Mouse (Mus musculus) erythroblast, embryonic 14.5 days (primary cell): ENCODE measurements around the gene 1700016K19Rik. TPM values are rescaled to one million over a fixed set of nuclear protein-coding genes. Genes with fewer than 3 reads are reported as not detected.

ENCODE experiments used
- H3K27me3 ChIP-seq: 2 replicates; pipeline ENCODE4 v1.6.1; 2012; ENCODE audit warnings: inconsistent platforms; ENCODE audit not compliant: control insufficient read depth
- H3K36me3 ChIP-seq: 2 replicates; pipeline ENCODE4 v1.6.1; 2012; ENCODE audit warnings: mild to moderate bottlenecking, inconsistent platforms; ENCODE audit not compliant: control insufficient read depth
- H3K4me1 ChIP-seq: 2 replicates; pipeline ENCODE4 v1.6.1; 2012; ENCODE audit warnings: inconsistent platforms; ENCODE audit not compliant: control insufficient read depth
- H3K4me3 ChIP-seq: replicated peaks from 2 replicates; pipeline ENCODE3; 2012; ENCODE audit warnings: moderate library complexity, mild to moderate bottlenecking, inconsistent platforms
- H3K9me3 ChIP-seq: 2 replicates; pipeline ENCODE4 v1.6.1; 2012; ENCODE audit warnings: low read length, inconsistent platforms, mixed read lengths; ENCODE audit not compliant: control insufficient read depth
- GATA1 ChIP-seq: IDR thresholded peaks from 2 replicates; pipeline ENCODE4 v1.6.1; 2012; ENCODE audit warnings: low read length, inconsistent platforms, mixed read lengths
- TAL1 ChIP-seq: IDR thresholded peaks from 3 replicates; pipeline ENCODE4 v1.6.1; 2012; ENCODE audit warnings: low read length, inconsistent platforms, mixed read lengths
- polyA plus RNA-seq: library from polyadenylated mRNA; stranded (reverse); fragments of >175 nt; gene quantifications from 2 replicates; pipeline ENCODE4 v1.2.3, GENCODE M21; 2012

1700016K19Rik gene
- polyA plus RNA-seq, 1 experiment: not detected

DNA sequence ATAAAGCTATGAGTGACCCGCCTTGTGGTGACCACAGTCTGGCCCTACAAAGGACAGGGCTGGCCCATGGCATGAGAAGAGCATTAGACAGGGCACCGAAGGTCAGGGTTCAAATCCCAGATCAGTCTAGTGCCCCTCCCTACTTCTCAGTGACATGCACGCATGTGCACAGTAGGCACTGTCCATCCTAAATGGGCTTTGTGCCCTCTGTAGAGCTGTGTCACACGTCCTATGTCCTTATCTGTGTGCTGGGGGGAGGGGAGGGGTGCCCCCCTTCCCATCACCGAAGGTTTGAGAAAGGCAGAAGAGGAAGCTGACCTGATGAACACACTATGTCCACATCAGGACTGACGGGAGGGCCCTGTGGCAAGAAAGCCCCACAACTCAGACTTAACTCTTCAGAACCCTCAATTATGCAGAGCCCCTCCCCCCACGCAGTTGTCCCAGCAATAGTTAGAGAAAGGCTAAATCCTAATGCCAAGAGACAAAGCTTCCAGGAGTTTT is 25.4 kb downstream of the 1700016K19Rik start:
- H3K4me1 ChIP-seq: peaks cover 13% of the 10 kb centered on the region
- H3K9me3 ChIP-seq: no peaks in the 10 kb centered on the region
- no peaks in the 10 kb centered on the region for H3K36me3 ChIP-seq
- peaks cover 47% of the 10 kb centered on the region for H3K27me3 ChIP-seq
- no peak overlapping the region for H3K4me3 ChIP-seq
- no peak for TF ChIP-seq TAL1
- no peak for TF ChIP-seq GATA1

DNA sequence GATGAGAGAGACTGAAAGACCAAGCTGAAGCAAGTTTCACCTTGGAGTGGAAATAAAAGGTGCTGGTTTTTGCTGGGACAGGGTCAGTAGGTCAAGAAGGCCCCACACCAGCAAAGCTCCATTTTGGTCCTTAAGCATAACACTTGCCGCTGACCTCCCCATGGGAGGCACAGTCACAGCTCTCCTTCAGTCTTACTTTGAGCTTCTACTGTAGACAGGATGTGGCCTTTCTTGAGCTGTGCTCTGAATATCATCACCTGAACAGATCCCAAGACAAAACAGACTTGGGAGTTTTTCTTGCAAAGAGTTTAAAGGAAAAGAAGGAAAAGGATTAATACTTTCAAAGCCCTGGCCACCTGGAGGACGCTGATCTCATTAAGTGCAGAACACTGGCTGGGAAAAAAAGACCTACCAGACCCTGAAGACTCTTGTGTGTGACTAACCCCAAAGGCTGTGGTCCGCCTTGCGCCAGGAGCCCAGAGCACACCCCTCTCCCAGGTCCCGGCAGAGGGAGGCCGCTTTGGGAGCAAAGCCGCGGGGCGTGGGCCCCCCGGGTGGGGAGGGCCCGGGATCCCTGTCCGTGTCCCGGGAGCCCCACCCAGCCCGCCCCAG is 26.9 kb downstream of the 1700016K19Rik start:
- Histone ChIP-seq H3K27me3 (peaks cover 49% of the 10 kb centered on the region), H3K4me3 (peak overlapping the region; percentile 61), H3K36me3 (no peaks in the 10 kb centered on the region), H3K9me3 (no peaks in the 10 kb centered on the region), H3K4me1 (peaks cover 13% of the 10 kb centered on the region)
- TF ChIP-seq TAL1 (no peak), GATA1 (no peak)

DNA sequence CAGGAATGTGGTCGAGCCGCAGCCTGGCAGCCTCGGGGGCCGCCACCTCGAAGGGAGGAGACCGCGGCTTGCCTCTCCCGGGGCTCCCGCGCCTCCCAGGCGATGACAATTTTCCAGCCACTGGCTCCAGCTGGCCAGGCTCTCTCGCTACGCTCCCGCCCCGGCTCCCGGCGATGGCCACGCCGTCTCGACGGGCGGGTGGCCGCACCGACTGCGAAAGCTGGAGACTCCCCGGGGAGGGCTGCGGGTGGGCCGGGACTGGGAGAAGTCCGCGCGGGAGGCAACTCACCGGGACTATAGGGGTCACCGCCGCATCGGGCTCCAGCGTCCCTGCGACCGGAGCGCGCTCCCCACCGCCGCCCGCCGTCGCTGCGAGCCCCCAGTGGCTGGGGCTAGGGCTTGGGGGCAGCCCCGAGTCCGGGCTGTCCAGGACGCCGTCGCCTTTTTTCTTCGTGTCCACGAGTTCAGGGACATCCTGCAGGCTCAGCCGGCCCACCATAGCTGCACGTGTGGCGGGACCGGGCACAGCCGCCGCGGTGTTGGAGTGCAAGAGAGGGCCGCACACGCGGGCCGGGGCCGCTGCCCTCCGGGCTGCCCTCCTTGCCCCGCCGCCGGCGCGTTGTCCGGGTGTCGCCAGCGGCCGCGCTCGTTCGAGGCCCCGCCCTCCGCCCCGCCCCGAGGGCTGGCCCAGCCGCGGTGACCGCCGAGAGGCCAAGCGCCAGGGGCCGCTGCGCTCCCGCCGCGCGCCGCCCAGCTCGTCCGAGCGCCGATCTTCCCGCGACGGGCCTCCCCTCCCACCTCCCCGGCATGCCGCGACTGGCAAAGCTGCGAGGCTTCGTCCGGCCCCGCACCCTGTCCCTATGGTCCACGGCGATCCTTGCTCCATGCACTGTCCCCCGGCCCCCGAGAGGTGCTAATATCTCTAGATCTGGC is 27.7 kb downstream of the 1700016K19Rik start, which contains the start of gene Rflnb:
TSS of gene Rflnb (minus strand) at position 644 of the 933 bp plus-strand sequence.
- peaks cover 49% of the 10 kb centered on the region for H3K27me3 ChIP-seq
- H3K4me1 ChIP-seq: peaks cover 13% of the 10 kb centered on the region
- H3K4me3 ChIP-seq: peak within 1 kb of the TSS; percentile 61
- no peaks in the 10 kb centered on the region for H3K9me3 ChIP-seq
- no peaks in the 10 kb centered on the region for H3K36me3 ChIP-seq
- TF ChIP-seq GATA1: no peak
- TF ChIP-seq TAL1: no peak

DNA sequence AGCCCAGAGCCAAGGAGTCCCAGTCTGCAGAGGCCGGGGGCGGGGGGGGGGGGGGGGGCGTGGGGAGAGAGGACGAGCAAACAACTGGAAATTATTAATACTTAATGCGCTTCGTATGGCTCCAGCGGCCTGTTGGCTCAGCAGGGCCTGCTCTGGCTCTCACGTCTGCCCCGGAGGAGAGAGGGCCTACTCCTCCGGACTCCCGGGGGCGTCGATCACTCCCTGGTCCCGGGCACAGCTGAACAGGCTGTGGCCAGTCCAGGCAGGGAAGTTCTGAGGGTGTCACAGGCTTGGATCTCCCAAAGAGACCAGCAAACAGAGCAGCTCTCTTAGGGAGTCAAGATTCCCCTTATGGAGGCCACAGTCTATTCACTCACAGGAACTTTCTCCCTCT is 28.4 kb downstream of the 1700016K19Rik start:
- Histone ChIP-seq H3K36me3 (no peaks in the 10 kb centered on the region), H3K9me3 (no peaks in the 10 kb centered on the region), H3K27me3 (peaks cover 49% of the 10 kb centered on the region), H3K4me3 (peak overlapping the region; percentile 61), H3K4me1 (peaks cover 13% of the 10 kb centered on the region)
- TF ChIP-seq GATA1 (no peak), TAL1 (no peak)

DNA sequence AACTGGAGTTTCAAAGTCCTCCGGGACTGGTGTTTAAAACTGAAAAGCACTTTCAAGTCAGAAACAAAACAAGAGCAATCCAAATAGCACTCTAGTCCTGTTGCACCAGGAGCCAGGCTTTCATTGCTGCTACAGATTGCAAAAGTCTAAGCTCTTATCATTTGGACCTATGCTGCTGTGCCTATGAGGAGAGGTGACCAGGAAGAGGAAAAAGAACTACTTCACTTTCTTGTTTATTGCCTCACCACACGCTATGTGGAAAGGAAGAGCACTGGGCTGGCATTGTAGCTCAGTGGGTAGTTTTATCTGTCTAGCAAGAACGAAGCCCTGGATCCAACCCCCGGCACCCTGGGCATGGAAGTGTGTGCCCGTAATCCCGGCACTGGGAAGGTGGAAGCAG is 33.6 kb downstream of the 1700016K19Rik start:
- Histone ChIP-seq H3K9me3 (no peaks in the 10 kb centered on the region), H3K36me3 (no peaks in the 10 kb centered on the region), H3K27me3 (peaks cover 13% of the 10 kb centered on the region), H3K4me3 (no peak overlapping the region), H3K4me1 (no peaks in the 10 kb centered on the region)
- TF ChIP-seq TAL1 (no peak), GATA1 (no peak)

DNA sequence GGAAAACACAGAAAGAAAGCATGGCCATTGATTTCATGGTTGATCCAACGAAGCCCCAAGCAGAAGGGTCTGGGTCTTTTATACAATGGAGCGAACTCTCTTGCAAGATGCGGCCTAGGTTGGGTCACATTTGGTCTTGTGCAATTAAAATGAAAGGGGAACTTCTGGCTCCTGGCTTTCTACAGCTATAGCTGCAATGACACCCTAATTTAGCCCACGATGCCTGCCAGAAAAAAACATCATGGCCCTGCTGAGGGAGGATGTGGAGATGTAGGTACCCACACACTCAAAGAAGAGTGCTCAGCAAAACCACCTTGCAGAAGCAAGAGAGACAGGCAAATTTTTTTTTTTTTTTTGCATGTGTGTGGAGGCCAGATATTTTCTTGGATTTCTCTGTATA is 34.1 kb downstream of the 1700016K19Rik start:
- no peaks in the 10 kb centered on the region for H3K9me3 ChIP-seq
- TF ChIP-seq GATA1 (no peak), TAL1 (no peak)

DNA sequence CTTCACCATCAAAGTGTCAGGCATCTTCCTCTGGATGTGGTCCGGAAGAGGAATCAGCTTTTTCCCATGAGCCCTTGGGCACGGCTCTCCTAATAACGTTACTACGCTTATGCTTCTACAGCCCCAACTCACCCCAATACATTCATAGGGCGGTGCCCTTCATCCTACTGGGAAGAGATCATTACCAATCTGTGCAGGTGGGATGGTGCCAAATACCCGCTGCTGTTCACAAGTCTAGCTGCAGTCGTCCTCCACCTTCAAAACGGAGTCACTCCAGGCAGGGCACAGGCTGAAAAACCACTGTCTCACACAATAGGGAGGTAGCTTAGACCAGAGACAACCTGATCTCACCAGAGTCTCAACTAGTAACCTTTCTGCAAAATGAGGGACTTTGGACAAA is 35.5 kb downstream of the 1700016K19Rik start:
- TF ChIP-seq TAL1 (no peak), GATA1 (no peak)
- Histone ChIP-seq H3K9me3 (no peaks in the 10 kb centered on the region), H3K4me1 (no peaks in the 10 kb centered on the region), H3K36me3 (no peaks in the 10 kb centered on the region), H3K4me3 (no peak overlapping the region), H3K27me3 (peaks cover 1% of the 10 kb centered on the region)

More for the DNA sequence above, 34.1 kb downstream of the 1700016K19Rik start:
- Histone ChIP-seq H3K4me1 (no peaks in the 10 kb centered on the region), H3K36me3 (no peaks in the 10 kb centered on the region), H3K27me3 (peaks cover 12% of the 10 kb centered on the region), H3K4me3 (no peak overlapping the region)

DNA sequence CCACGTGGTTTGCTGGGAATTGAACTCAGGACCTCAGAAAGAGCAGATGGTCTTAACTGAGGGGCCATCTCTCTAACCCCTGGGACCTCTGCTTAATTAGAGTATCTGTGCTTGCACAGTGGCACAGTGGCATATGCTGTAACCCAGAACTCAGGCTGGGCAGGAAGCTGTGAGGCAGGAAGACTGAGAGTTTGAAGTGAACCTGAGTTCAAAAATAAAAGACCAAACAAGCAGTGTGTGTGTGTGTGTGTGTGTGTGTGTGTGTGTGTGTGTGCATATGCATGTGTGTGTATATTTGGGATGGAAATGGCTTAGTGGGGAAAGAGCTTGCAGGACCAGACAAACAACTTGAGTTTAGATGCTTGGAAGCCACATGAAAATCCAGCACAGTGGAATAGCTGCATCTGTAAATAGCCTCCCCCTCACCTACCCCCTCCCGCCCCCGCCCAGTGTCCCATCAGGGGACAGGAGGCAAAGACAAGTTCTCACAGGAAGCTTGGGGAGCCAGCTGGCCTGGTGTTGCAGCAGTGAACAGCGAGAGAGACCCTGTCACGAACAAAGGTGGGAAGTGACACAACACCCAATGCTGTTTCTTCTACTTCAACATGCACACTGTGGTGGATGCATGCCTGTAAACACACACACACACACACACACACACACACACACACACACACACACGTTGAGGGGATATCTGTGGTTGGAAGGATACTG is 38.0 kb downstream of the 1700016K19Rik start:
- Histone ChIP-seq H3K9me3 (no peaks in the 10 kb centered on the region), H3K4me1 (no peaks in the 10 kb centered on the region), H3K4me3 (no peak overlapping the region), H3K36me3 (no peaks in the 10 kb centered on the region), H3K27me3 (no peaks in the 10 kb centered on the region)
- TF ChIP-seq GATA1: no peak
- TF ChIP-seq TAL1: no peak
